Mouse (Mus musculus): Measurements from ENCODE around the gene Ocel1. TPM values are rescaled to one million over a fixed set of nuclear protein-coding genes. Genes with fewer than 3 reads are reported as not detected.
"Not testable (repeated sequence)": the region's sequence is repeated elsewhere in the genome, so short reads cannot be mapped to it uniquely, and the experiment has no call there.

Ocel1 gene
- total RNA-seq (2021), result 10 to 100 TPM; 10.8 to 11.3 TPM

DNA sequence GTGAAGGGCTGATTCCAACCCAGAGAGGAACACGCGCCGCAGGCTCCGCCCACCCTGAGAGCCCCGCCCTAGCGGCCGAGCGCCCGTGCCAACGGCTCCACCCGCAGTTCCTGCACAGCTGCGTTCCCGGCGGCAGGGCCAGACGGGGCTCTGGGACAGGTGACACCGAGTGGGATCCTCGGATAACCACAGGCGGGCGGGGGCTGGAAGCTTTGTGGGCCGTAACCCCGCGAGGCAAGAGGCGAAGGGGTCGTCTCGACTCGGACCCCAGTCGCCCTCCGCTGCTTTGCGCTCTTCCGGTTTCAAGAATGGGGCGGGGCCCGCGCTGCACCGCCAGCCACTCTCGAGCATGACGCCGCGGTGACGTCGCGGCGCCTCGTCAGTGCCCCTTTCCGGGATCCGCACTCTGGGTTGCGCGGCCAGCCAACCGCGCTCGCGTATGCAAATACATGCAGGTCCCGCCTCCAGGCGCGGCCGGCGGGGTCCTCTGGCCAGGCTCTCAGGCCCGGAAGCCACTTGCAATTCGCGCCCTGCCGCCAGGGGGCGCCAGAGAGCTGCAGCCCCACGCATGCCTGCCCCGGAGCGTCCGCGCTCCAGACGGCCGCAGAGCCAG lies at the start of gene Ocel1:
Gene Ocel1, plus strand, starts transcription at position 63 of the 613 bp plus-strand sequence.
- intact Hi-C loops (cut with DNase I), result loop anchor here (5.0 kb wide), 1 partner anchor 36 kb away; the partner anchor contains the start of gene Ankle1
- DNase-seq, result peak; percentile 97

DNA sequence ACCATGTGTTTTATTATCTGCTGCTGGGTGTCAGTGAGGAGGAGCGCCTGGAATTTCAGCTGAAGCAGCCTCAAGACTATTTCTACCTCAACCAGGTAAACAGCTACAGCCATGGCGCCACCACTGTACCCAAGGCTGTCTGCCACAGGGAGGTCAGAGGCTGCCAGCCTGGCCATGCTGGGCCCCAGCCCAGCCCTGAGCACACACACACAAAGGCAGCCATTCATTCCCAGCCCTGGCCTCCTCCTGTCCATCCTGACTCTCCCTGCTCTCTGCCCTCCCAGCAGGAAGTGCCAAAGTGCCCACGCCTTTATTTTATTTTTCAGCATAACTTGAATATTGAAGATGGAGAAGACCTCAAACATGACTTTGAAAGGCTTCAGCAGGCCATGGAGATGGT lies 48.2 kb upstream of the Ocel1 start:
- no peak for DNase-seq
- intact Hi-C loops (cut with DNase I), result loop anchor here (2.0 kb wide), 1 partner anchor 50 kb away; the partner anchor contains the start of genes Haus8 and Myo9b

GRCm38 (mm10) chr8:71324848-71325247 lies 46.2 kb upstream of the Ocel1 start:
- peak; percentile 60 to 63 for DNase-seq
- intact Hi-C loops (cut with DNase I), result loop anchor here (2.0 kb wide), 1 partner anchor 64 kb away; no protein-coding TSS in a partner anchor

GRCm38 (mm10) chr8:71337834-71338233 lies 33.3 kb upstream of the Ocel1 start:
- intact Hi-C loops (cut with DNase I); DNase-seq: not testable (repeated sequence)

DNA sequence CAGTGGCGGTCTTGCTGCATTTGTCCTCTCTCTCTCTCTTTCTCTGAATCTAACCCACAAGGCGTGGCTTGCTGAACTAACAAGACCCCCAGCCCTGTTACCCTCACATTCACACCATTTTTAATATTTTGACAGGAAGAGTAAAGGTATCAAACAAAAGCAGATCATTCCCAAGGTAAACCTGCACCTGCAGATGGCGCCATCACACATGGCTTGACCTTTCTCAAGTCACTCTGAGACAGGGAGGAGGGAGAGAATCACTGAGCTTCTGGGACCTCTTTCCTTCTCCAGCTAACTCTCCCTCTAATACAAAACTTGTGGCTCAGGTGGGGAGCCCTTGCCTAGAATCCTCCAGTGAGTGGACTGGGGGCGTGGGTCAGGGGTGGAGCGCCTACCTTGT lies 30.5 kb upstream of the Ocel1 start:
- intact Hi-C loops (cut with DNase I), result loop anchor here (1.0 to 5.0 kb wide), 2 partner anchors 66 to 78 kb away; partner anchors contain the start of gene Ankle1
- DNase-seq, result peak; percentile 29 to 57

DNA sequence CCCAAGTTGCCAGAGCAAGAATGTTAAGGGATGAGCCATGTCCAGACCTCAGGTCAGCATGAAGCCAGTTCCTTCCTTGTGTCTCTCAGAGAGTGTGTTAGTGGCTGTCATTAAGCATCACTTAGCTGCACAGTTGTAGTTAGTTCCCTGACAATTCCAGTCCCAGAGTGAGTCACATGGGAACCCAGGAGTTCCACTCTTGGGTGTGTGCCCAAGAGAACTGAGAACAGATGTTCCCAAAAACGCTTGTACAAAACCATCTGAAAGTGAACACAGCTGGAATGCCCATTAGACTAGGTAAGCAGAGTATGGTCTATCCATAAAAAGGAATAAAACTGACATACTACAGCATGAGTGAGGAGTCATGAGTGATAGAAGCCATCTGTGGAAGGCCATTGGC lies 24.5 kb upstream of the Ocel1 start:
- DNase-seq, result no peak
- intact Hi-C loops (cut with DNase I), result no loop called here

DNA sequence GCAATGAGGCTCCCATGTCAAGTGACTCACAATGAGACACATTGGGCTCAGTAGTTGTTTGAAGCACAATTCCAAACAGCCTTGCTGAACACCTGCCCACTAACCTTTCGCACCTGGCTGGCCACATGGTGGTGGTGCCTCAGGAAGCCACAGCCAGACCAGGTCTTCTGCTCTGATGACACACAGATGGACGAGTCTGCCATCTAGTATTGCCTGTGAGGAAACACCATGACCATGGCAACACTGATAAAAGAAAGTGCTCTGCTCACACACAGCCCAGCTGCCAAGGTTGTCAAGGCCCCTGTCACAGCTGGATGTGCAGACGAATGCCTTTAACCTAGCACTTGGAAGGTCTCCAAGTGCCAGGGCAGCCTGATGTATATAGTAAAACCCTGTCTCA lies 20.0 kb upstream of the Ocel1 start:
- intact Hi-C loops (cut with DNase I), result no loop called here
- peak in 1 of 2 experiments; percentile 19 for DNase-seq

DNA sequence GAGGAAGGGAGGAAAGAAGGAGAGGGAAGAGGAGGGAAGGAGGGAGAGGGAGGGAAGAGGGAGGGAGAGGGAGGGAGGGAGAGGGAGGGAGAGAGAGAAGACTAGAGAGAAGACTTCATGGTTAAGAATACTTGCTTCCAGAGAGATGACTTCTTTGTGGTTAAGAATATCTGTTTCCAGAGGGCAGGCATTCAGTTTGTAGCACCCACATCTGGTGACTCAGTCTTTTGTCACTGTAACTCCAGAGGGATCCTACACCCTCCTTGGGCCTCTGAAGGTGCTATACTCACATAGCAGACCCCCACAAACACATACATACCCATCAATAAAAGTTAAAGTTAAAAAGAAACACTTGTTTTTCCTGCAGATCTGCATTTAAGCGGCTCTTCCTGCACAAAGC lies 19.6 kb upstream of the Ocel1 start:
- intact Hi-C loops (cut with DNase I), result no loop called here

DNA sequence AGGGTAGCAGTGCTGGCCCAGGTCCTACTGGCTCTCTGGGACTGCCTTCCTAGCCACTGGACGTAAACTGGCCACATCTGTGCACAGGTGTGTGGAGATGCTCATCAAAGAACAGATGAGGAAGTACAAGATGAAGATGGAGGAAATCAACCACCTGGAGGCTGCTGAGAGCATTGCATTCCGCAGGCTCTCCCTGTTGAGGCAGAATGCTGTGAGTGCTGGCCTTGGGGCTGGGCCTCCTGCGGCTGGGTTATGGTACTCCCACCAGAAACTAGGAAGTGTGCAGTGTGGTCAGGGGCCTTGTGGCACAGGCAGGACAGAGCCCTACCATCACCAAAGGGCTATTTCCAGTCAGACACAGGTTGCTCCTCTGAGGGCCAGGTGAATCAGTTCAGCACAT lies 13.1 kb upstream of the Ocel1 start:
- DNase-seq, result no peak
- intact Hi-C loops (cut with DNase I), result no loop called here

More for the DNA sequence above, 19.6 kb upstream of the Ocel1 start:
- no peak for DNase-seq

DNA sequence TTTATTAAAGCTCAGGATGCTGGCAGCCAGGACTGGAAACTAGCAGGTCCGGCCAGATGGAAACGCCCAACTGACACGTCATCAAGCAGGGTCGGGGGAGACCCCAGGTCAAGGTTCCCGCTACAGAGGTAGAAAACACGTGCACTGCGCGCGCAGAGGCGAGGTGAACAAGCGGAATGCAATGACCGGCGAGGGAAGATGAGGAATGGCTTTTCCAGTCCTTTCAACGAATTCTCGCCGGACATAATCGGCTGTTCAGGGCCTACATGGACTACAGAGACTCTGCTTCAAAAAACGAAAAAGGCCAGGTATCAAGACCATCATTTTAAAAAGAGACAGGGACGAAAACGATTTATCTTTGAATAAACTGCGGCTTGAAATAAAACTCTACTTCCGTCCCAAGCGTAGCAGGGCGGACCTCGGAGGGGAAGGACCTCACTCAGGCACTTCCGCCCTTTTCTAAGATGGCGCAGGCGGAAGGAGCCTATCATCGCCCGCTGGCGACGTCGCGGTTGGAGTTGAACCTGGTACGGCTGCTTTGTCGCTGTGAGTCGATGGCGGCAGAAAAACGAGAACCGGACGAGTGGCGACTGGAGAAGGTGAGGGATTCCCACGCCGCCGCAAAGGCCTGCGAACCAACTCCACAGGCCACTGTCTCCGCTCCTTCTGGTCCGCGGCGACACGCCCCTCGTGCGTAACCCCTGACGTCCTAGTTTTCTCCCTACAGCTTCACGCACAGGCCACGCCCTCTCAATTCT lies 4.1 kb upstream of the Ocel1 start, which contains the start of gene Use1:
Gene Use1, plus strand, starts transcription at position 78 of the 758 bp plus-strand sequence.
- DNase-seq, result peak; percentile 95 to 96
- intact Hi-C loops (cut with DNase I), result no loop called here

GRCm38 (mm10) chr8:71367529-71368176 lies 3.4 kb upstream of the Ocel1 start:
- intact Hi-C loops (cut with DNase I), result no loop called here
- DNase-seq, result no peak

GRCm38 (mm10) chr8:71368366-71368765 lies 2.7 kb upstream of the Ocel1 start:
- intact Hi-C loops (cut with DNase I), result no loop called here
- DNase-seq, result no peak

DNA sequence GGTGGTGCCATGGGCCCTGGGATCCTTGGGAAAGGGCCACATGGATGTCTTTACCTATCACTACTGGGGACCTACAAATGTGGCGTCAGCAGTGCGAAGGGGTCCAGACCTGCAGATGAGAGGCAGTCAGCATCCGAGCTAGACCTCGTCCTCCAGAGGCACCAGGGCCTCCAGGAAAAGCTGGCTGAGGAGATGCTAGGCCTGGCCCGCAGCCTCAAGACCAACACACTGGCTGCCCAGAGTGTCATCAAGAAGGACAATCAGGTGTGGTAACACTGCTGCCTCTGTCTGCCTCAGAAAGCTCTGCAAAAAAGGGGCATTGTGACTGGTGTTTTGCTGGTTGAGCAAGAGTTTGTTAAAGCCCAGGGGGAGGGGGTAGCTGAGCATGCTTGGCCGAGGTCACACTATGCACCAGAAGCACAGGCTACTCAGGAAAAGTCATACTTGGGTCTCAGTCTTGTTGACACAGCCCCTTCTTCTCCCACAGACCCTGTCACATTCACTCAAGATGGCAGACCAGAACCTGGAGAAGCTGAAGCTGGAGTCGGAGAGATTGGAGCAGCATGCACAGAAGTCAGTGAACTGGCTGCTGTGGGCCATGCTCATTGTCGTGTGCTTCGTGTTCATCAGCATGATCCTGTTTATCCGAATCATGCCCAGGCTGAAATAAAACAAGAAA lies 1.9 kb upstream of the Ocel1 start:
- DNase-seq, result no peak
- intact Hi-C loops (cut with DNase I), result no loop called here

GRCm38 (mm10) chr8:71370711-71371235 lies 325 bp upstream of the Ocel1 start:
- intact Hi-C loops (cut with DNase I), result loop anchor here (5.0 kb wide), 1 partner anchor 37 kb away; the partner anchor contains the start of gene Ankle1
- no peak for DNase-seq

- intact Hi-C loops (cut with DNase I), result loop anchor here (5.0 kb wide), 1 partner anchor 35 kb away; the partner anchor contains the start of gene Ankle1
- DNase-seq, result no peak
Measured at GRCm38 (mm10) chr8:71372427-71372826, 1.3 kb downstream of the Ocel1 start.

GRCm38 (mm10) chr8:71373000-71373399 lies 1.9 kb downstream of the Ocel1 start:
- DNase-seq, result no peak
- intact Hi-C loops (cut with DNase I), result loop anchor here (5.0 kb wide), 1 partner anchor 34 kb away; the partner anchor contains the start of gene Ankle1

- DNase-seq, result no peak
- intact Hi-C loops (cut with DNase I), result loop anchor here (5.0 kb wide), 1 partner anchor 33 kb away; the partner anchor contains the start of gene Ankle1
Measured at GRCm38 (mm10) chr8:71374616-71375206, 3.6 kb downstream of the Ocel1 start.

DNA sequence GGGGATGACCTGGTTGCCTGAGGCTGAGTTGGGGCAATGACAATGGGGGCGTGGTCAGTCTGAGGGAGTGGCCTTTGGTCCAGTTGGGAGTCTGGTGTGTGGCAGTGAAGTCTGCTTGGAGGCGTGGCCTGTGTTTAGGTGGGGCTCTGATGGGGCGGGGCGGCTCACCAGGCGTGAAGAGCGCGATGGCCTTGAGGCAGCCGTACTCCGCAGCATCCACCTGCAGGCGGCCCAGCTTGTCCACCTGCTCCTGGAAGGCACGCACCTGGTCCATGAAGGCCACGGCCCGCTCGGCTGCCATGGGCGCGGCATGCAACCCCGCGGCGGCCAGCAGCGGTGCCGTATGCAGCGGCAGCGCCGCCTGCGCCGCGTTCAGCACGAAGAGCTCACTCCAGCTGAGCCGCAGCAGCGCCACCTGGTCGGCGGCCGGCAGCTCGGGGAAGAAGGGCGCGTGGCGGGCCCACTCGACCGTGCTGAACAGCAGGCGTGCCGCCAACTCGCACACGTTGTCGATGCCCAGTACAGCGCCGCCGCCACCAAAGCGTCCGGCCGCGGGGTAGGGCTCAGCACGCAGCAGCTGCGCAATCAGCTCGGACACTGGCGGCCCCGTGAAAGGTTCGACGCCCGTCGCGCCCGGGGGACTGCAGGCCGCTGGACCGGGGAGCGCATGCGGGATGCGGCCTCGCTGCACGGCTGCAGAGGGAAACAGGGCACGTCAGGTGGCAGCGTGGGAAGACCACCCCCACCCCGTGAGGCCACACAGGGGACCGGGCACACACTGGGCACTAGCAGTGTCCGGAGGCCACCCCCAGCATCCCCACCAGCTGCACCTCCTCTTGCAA lies 4.7 kb downstream of the Ocel1 start:
- intact Hi-C loops (cut with DNase I), result no loop called here
- DNase-seq, result peak; percentile 58 to 65

Data from heart, postnatal 10 days (tissue).